Mouse (Mus musculus): ENCODE data around the gene Slpi. TPM values are rescaled to one million over a fixed set of nuclear protein-coding genes. Genes with fewer than 3 reads are reported as not detected.
"Not testable (repeated sequence)": the region's sequence is repeated elsewhere in the genome, so short reads cannot be mapped to it uniquely, and the experiment has no call there.

Gene Slpi
- total RNA-seq, 2 experiments from 2014 or later: 1.8 TPM; not detected in 1

DNA sequence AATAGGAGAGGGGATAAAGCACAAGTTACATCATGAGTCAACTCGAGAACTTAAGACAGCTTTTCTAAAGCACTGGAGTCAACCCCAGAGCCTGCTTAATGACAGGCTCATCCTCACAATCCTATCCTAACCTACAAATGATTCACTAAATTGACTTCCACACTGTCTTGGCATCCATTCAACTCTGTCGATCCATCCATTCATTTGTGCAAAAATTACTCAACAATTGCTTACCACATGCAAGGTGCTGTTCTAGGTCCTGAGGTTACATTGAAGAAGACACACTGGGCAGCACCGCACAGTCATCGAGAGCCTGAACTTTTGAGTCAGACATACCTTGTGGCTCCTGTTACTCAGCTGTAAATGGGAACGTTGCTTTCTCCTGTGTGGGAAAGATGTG is 29.9 kb downstream of the Slpi start:
- H3K4me3 ChIP-seq: no peak overlapping the region
- DNase-seq (ENCODE audit: low spot score in 2 of 2): no peak
- no peak for TF ChIP-seq CTCF (conservative IDR thresholded peaks at IDR 0.05)
- H3K27ac ChIP-seq: no peak overlapping the region

DNA sequence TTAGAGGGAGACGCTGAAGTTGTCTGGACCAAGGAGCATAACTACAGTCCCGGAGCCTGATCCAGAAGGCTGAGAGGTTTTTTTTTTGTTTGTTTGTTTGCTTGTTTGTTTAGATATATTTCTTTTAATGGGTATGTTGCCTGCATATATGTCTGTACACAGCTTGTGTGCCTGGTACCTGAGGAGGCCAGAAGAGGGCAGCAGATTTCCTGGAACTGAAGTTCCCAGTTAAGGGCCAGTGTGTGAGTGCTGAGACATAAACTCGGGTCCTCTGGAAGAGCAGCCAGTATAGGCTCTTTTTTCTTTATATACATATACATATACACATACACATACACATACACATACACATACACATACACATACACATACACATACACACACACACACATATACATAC is 30.5 kb downstream of the Slpi start:
- no peak for DNase-seq (ENCODE audit: low spot score in 2 of 2)
- Histone ChIP-seq H3K27ac (no peak overlapping the region), H3K4me3 (no peak overlapping the region)
- peak; percentile 56 for TF ChIP-seq CTCF (conservative IDR thresholded peaks at IDR 0.05)

GRCm38 (mm10) chr2:164356177-164356967 is 32.5 kb downstream of the Slpi start:
- no peak for DNase-seq (ENCODE audit: low spot score in 2 of 2)
- TF ChIP-seq CTCF (conservative IDR thresholded peaks at IDR 0.05): no peak
- Histone ChIP-seq H3K4me3 (no peak overlapping the region), H3K27ac (no peak overlapping the region)

- no peak overlapping the region for H3K4me3 ChIP-seq
- DNase-seq (ENCODE audit: low spot score in 2 of 2): no peak
- no peak for TF ChIP-seq CTCF (conservative IDR thresholded peaks at IDR 0.05)
- no peak overlapping the region for H3K27ac ChIP-seq
Measured at GRCm38 (mm10) chr2:164353356-164353755, 35.5 kb downstream of the Slpi start.

- H3K27ac ChIP-seq: no peak overlapping the region
- no peak for DNase-seq (ENCODE audit: low spot score in 2 of 2)
- no peak for TF ChIP-seq CTCF (conservative IDR thresholded peaks at IDR 0.05)
- no peak overlapping the region for H3K4me3 ChIP-seq
Measured at GRCm38 (mm10) chr2:164352697-164353096, 36.2 kb downstream of the Slpi start.

- TF ChIP-seq CTCF (conservative IDR thresholded peaks at IDR 0.05): peak; percentile 66
- DNase-seq (ENCODE audit: low spot score in 2 of 2): no peak
- H3K4me3 ChIP-seq: no peak overlapping the region
- H3K27ac ChIP-seq: no peak overlapping the region
Measured at GRCm38 (mm10) chr2:164348980-164349379, 39.9 kb downstream of the Slpi start.

- not testable (repeated sequence) for DNase-seq (ENCODE audit: low spot score in 2 of 2); H3K4me3 ChIP-seq
Measured at GRCm38 (mm10) chr2:164347697-164348096, 41.2 kb downstream of the Slpi start.

DNA sequence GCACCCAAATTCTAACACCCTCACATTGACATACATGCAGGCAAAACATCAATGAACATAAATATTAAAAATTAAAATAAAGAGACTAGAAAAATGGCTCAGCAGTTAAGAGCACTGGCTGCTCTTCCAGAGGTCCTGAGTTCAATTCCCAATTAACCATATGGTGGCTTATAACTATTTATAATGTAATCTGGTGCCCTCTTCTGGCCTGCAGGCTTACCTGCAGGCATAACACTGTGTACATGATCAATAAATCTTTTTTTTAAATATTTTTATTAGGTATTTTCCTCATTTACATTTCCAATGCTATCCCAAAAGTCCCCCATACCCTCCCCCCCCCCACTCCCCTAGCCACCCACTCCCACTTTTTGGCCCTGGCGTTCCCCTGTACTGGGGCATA is 45.2 kb downstream of the Slpi start:
- not testable (repeated sequence) for H3K4me3 ChIP-seq; DNase-seq (ENCODE audit: low spot score in 2 of 2)
- peak; percentile 68 for TF ChIP-seq CTCF (conservative IDR thresholded peaks at IDR 0.05)

More at GRCm38 (mm10) chr2:164347697-164348096, 41.2 kb downstream of the Slpi start:
- not testable (repeated sequence) for H3K27ac ChIP-seq

GRCm38 (mm10) chr2:164332440-164332839 is 56.5 kb downstream of the Slpi start, which contains the start of gene Svs5:
Gene Svs5 (plus strand): TSS chr2:164332740.
- DNase-seq (ENCODE audit: low spot score in 2 of 2); H3K4me3 ChIP-seq; H3K27ac ChIP-seq: not testable (repeated sequence)

More for the DNA sequence above, 45.2 kb downstream of the Slpi start:
- not testable (repeated sequence) for H3K27ac ChIP-seq

GRCm38 (mm10) chr2:164320983-164321382 is 67.9 kb downstream of the Slpi start:
- no peak for TF ChIP-seq CTCF (conservative IDR thresholded peaks at IDR 0.05)
- DNase-seq (ENCODE audit: low spot score in 2 of 2): no peak

DNA sequence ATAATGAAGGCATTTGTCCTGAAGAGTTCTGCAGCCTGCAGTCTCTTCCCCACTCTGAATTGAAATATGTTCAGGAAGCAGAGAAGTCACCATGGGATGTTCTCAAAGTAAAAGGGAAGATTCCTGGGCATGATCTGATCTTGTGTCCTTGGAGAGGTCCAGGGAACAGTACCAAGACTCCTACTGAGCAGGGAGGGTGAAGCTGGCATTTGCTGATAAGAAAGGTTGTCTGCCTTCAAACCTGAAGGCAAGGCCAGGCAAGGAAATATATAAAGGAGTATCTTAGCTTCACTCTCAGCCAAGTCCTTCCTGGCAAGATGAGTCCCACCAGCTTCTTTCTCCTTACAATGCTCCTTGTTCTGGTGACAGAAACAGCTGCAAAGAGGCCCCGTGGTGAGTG is 72.4 kb downstream of the Slpi start, which contains the start of gene Svs6:
TSS of gene Svs6 (plus strand) at position 301 of the 400 bp plus-strand sequence.
- DNase-seq (ENCODE audit: low spot score in 2 of 2); H3K4me3 ChIP-seq; H3K27ac ChIP-seq: not testable (repeated sequence)

More at GRCm38 (mm10) chr2:164320983-164321382, 67.9 kb downstream of the Slpi start:
- H3K4me3 ChIP-seq: no peak overlapping the region
- no peak overlapping the region for H3K27ac ChIP-seq

GRCm38 (mm10) chr2:164315460-164315859 is 73.4 kb downstream of the Slpi start:
- H3K4me3 ChIP-seq; DNase-seq (ENCODE audit: low spot score in 2 of 2); H3K27ac ChIP-seq: not testable (repeated sequence)

DNA sequence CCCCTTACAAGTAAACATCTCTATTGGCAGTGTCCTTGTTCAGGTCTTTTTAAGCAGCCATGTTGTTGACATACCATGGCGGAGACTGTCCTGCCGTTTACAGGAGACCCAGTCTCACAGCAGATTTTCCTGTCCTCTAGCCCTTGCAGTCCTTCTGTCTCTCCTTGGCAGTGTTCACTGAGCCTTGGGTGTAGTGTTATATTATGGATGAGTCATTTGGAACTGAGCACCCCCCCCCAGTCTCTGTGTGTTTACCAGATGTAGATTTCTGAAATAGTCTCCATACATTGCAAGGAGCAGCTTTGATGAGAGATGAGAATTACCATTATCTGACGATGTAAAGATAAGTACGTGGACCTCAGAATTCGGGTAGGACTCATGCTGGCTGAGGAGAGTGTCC is 76.3 kb downstream of the Slpi start:
- Histone ChIP-seq H3K27ac (no peak overlapping the region), H3K4me3 (no peak overlapping the region)
- TF ChIP-seq CTCF (conservative IDR thresholded peaks at IDR 0.05): no peak
- no peak for DNase-seq (ENCODE audit: low spot score in 2 of 2)

Small RNA genes lying within 50 kb of the gene (microRNA-seq; reads per million reads assigned to microRNA genes)
- gene Mir7678: 0 reads per million in 2 experiments

Other genes starting within 250 kb of the Slpi start
- 1 to 10 TPM; 4.4 to 5.7 TPM for gene Kcns1, start 218.0 kb downstream of the Slpi start, total RNA-seq (2021)
- not detected for gene Wfdc5, start 206.4 kb downstream of the Slpi start, total RNA-seq (2021)
- not detected for gene Wfdc12, start 198.5 kb downstream of the Slpi start, total RNA-seq (2021)
- gene Wfdc15a, start 189.0 kb downstream of the Slpi start, total RNA-seq (2021): not detected
- not detected for gene Wfdc15b, start 167.4 kb downstream of the Slpi start, total RNA-seq (2021)
- gene Svs2, start 150.6 kb downstream of the Slpi start, total RNA-seq (2021): not detected
- gene Svs3b, start 132.5 kb downstream of the Slpi start, total RNA-seq (2021): not detected
- not detected for gene Svs4, start 110.6 kb downstream of the Slpi start, total RNA-seq (2021)
- not detected for gene Svs3a, start 99.8 kb downstream of the Slpi start, total RNA-seq (2021)
- gene Svs6, start 72.3 kb downstream of the Slpi start, total RNA-seq (2021): not detected
- not detected for gene Svs5, start 56.4 kb downstream of the Slpi start, total RNA-seq (2021)
- under 1 TPM; 0.07 to 0.46 TPM for gene Rbpjl, start 14.0 kb upstream of the Slpi start, total RNA-seq (2021)
- gene Matn4, start 16.1 kb upstream of the Slpi start, total RNA-seq (2021): 10 to 100 TPM; 10.3 to 11.2 TPM
- 100 to 1,000 TPM; 122 to 137 TPM for gene Sdc4, start 54.8 kb upstream of the Slpi start, total RNA-seq (2021)
- gene Sys1, start 67.9 kb upstream of the Slpi start, total RNA-seq (2021): 10 to 100 TPM; 40.8 to 41.0 TPM
- 1 to 10 TPM; 6.2 to 6.9 TPM for gene Gm20458, start 71.9 kb upstream of the Slpi start, total RNA-seq (2021)
- not detected for gene Trp53tg5, start 84.6 kb upstream of the Slpi start, total RNA-seq (2021)
- 100 to 1,000 TPM; 111 to 112 TPM for gene Dbndd2, start 97.0 kb upstream of the Slpi start, total RNA-seq (2021)
- 10 to 100 TPM; 79.3 to 84.1 TPM for gene Pigt, start 108.4 kb upstream of the Slpi start, total RNA-seq (2021)
- not detected for gene Wfdc2, start 173.3 kb upstream of the Slpi start, total RNA-seq (2021)
- gene Spint3, start 184.4 kb upstream of the Slpi start, total RNA-seq (2021): not detected
- not detected for gene Wfdc6a, start 196.4 kb upstream of the Slpi start, total RNA-seq (2021)
- not detected for gene Eppin, start 204.5 kb upstream of the Slpi start, total RNA-seq (2021)
- not detected for gene Wfdc6b, start 224.4 kb upstream of the Slpi start, total RNA-seq (2021)
- gene Wfdc8, start 224.5 kb upstream of the Slpi start, total RNA-seq (2021): not detected
- not detected for gene Wfdc16, start 249.7 kb upstream of the Slpi start, total RNA-seq (2021)